Mouse (Mus musculus) embryonic facial prominence, embryonic 13.5 days (tissue): ENCODE measurements around the gene Rasa3. TPM values are rescaled to one million over a fixed set of nuclear protein-coding genes. Genes with fewer than 3 reads are reported as not detected.

Source experiments
- ATAC-seq: fragments of 200-750 bp; cut with Nextera tagmentation; 2 replicates; pipeline ENCODE4 v1.8.0; 2017; ENCODE audit warnings: low read depth; ENCODE audit not compliant: insufficient number of reproducible peaks, insufficient read depth, low FRiP score, low TSS enrichment
- H3K27ac ChIP-seq: fragments of 300-500 bp; sonication (generic); 2 replicates; pipeline ENCODE4 v1.5.1; 2015; ENCODE audit warnings: moderate library complexity, mild to moderate bottlenecking, inconsistent platforms
- H3K27me3 ChIP-seq: fragments of 300-500 bp; sonication (generic); 2 replicates; pipeline ENCODE4 v1.6.1; 2015; ENCODE audit warnings: mild to moderate bottlenecking, inconsistent platforms
- H3K36me3 ChIP-seq: fragments of 300-500 bp; sonication (generic); 2 replicates; pipeline ENCODE4 v1.6.1; 2015; ENCODE audit warnings: mild to moderate bottlenecking, inconsistent platforms
- H3K4me1 ChIP-seq: fragments of 300-500 bp; sonication (generic); 2 replicates; pipeline ENCODE4 v1.6.1; 2015; ENCODE audit warnings: inconsistent platforms
- H3K4me2 ChIP-seq: fragments of 300-500 bp; sonication (generic); 2 replicates; pipeline ENCODE4 v1.6.1; 2015; ENCODE audit warnings: moderate library complexity, mild to moderate bottlenecking, inconsistent platforms
- H3K4me3 ChIP-seq: fragments of 300-500 bp; sonication (generic); 2 replicates; pipeline ENCODE4 v1.5.1; 2015; ENCODE audit warnings: mild to moderate bottlenecking, inconsistent platforms
- H3K9ac ChIP-seq: fragments of 300-500 bp; sonication (generic); 2 replicates; pipeline ENCODE4 v1.6.1; 2015; ENCODE audit warnings: mild to moderate bottlenecking, inconsistent platforms
- H3K9me3 ChIP-seq: fragments of 300-500 bp; sonication (generic); 2 replicates; pipeline ENCODE4 v1.6.1; 2016; ENCODE audit warnings: inconsistent platforms
- WGBS: fragments of 180-500 bp; shearing (Covaris S2); methylation state at CpG from one replicate; pipeline ENCODE4 v1.1.7; 2015; ENCODE audit warnings: mixed read lengths; 5-methylcytosine and 5-hydroxymethylcytosine counted together
- polyA plus RNA-seq: library from polyadenylated mRNA; unstranded; fragments of >200 nt; fragmentation: Nextera tagmentation; extraction: Ambion mirVana; gene quantifications from 2 replicates; pipeline ENCODE4 v1.2.1, GENCODE M21; 2015

Rasa3 gene
- polyA plus RNA-seq, 1 experiment from 2014 or later = 25.5 TPM

DNA sequence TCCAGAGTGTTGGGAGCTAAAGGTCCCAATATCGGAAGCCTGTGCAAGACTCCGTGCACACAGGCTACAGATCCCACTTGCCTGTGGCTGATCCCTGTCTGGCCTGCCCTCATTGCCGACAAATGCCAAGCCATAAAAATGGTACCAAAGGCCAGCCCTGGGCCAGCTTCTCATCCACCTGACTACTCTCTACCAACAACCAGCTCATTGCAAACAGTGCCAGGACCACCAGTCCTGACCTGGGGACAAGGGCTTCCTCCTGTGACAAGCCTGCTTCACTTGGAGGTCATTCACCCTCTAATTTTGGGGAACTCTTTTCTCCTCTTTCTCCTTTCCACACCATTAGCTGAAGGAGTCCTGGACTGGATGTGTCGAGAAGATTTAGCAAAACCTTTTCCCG lies 29.8 kb downstream of the Rasa3 start:
- Histone ChIP-seq H3K27me3 (no peaks in the 10 kb centered on the region), H3K36me3 (no peaks in the 10 kb centered on the region), H3K27ac (no peak overlapping the region), H3K4me1 (peaks cover 37% of the 10 kb centered on the region), H3K4me3 (no peak overlapping the region), H3K9ac (no peak overlapping the region), H3K9me3 (no peaks in the 10 kb centered on the region), H3K4me2 (no peak overlapping the region)
- ATAC-seq = no peak
- WGBS = 84% methylated on average over 5 of the region's 5 CpGs

GRCm38 (mm10) chr8:13644932-13645676 lies 32.3 kb downstream of the Rasa3 start:
- Histone ChIP-seq H3K27me3 (no peaks in the 10 kb centered on the region), H3K4me3 (no peak overlapping the region), H3K4me2 (no peak overlapping the region), H3K27ac (no peak overlapping the region), H3K4me1 (peaks cover 53% of the 10 kb centered on the region), H3K9me3 (no peaks in the 10 kb centered on the region), H3K36me3 (no peaks in the 10 kb centered on the region), H3K9ac (peak overlapping the region; percentile 41; the same call in 1 of the 2 replicates)
- WGBS = 58% methylated on average over 6 of the region's 6 CpGs
- no peak for ATAC-seq

- H3K36me3 ChIP-seq = no peaks in the 10 kb centered on the region
- H3K9ac ChIP-seq = peak overlapping the region; percentile 41
- H3K9me3 ChIP-seq = no peaks in the 10 kb centered on the region
- no peak overlapping the region for H3K4me3 ChIP-seq
- H3K27me3 ChIP-seq = no peaks in the 10 kb centered on the region
- no peak overlapping the region for H3K4me2 ChIP-seq
- H3K4me1 ChIP-seq = peaks cover 55% of the 10 kb centered on the region
- 5% methylated on average over 6 of the region's 6 CpGs for WGBS
- H3K27ac ChIP-seq = peak overlapping the region; percentile 57; the same call in 1 of the 2 replicates
- no peak for ATAC-seq
Observed at GRCm38 (mm10) chr8:13644155-13644554, 33.2 kb downstream of the Rasa3 start.

DNA sequence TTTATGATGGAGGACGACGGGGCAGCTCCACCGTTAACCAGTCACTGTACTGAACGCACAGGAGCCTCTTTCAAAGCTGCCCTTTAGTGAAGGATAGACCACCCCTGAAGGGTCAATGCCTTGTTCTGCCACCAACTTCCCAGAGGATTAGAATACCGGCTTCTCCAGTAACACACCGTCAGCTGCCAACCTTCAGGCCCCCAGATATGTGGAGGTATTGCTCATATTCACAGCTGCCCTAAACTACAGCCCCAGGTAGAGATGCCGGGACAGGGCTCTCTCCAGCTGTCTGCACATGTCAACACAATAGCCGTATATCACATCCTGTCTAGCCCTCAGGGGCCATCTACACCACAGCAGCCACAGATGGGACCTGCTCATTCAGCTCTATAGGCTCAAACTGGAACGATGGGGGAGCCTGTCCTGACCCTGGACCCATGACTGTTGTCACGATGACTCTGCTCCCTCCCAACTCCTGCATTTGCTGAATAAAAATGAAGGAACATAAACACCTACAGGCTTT lies 34.7 kb downstream of the Rasa3 start:
- Histone ChIP-seq H3K9me3 (no peaks in the 10 kb centered on the region), H3K27me3 (no peaks in the 10 kb centered on the region), H3K4me2 (no peak overlapping the region), H3K27ac (no peak overlapping the region), H3K4me1 (peaks cover 44% of the 10 kb centered on the region), H3K4me3 (no peak overlapping the region), H3K36me3 (no peaks in the 10 kb centered on the region), H3K9ac (no peak overlapping the region)
- WGBS = 72% methylated on average over 10 of the region's 10 CpGs
- ATAC-seq = no peak

GRCm38 (mm10) chr8:13641206-13641605 lies 36.2 kb downstream of the Rasa3 start:
- H3K27ac ChIP-seq = peak overlapping the region; percentile 23; the same call in 1 of the 2 replicates
- WGBS = 63% methylated on average over 9 of the region's 9 CpGs
- no peak overlapping the region for H3K4me2 ChIP-seq
- no peaks in the 10 kb centered on the region for H3K27me3 ChIP-seq
- no peak for ATAC-seq
- H3K9ac ChIP-seq = no peak overlapping the region
- H3K4me1 ChIP-seq = peaks cover 44% of the 10 kb centered on the region
- no peak overlapping the region for H3K4me3 ChIP-seq
- no peaks in the 10 kb centered on the region for H3K36me3 ChIP-seq
- no peaks in the 10 kb centered on the region for H3K9me3 ChIP-seq

DNA sequence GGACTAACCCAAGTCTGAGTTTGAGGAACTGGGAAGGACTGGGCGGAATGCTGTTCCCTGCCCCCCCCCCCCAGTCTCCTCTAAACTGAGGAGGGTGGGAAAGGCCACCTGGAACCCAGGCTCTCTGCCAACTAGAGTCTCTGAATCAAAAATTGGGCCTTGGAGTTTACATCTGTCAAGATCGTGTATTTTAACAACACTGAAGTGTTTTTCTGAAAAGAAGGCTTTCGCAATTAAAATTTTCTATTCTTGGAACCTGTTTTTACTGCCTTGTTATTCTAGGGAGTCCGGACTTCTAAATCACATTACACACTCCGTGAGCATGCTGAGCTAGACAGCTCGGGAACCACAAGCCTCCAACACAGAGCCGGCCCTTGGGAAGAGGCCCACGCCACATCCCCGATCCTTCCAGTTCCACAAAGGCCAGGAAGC lies 36.9 kb downstream of the Rasa3 start:
- Histone ChIP-seq H3K27me3 (no peaks in the 10 kb centered on the region), H3K9me3 (no peaks in the 10 kb centered on the region), H3K4me1 (peaks cover 44% of the 10 kb centered on the region), H3K9ac (no peak overlapping the region), H3K4me2 (0 out of 2 replicates have a peak overlapping the region, but pooled peaks have one; percentile 9), H3K4me3 (no peak overlapping the region), H3K27ac (peak overlapping the region; percentile 77), H3K36me3 (no peaks in the 10 kb centered on the region)
- 51% methylated on average over 9 of the region's 9 CpGs for WGBS
- 0 out of 2 replicates have a peak, but pooled peaks have one; percentile 34 for ATAC-seq

GRCm38 (mm10) chr8:13633107-13633506 lies 44.3 kb downstream of the Rasa3 start:
- WGBS = 89% methylated on average over 6 of the region's 6 CpGs
- Histone ChIP-seq H3K4me2 (no peak overlapping the region), H3K4me3 (no peak overlapping the region), H3K36me3 (no peaks in the 10 kb centered on the region), H3K27ac (no peak overlapping the region), H3K4me1 (peaks cover 16% of the 10 kb centered on the region), H3K9me3 (peaks cover 8% of the 10 kb centered on the region; the same call in 1 of the 2 replicates), H3K9ac (no peak overlapping the region), H3K27me3 (no peaks in the 10 kb centered on the region)
- ATAC-seq = no peak

DNA sequence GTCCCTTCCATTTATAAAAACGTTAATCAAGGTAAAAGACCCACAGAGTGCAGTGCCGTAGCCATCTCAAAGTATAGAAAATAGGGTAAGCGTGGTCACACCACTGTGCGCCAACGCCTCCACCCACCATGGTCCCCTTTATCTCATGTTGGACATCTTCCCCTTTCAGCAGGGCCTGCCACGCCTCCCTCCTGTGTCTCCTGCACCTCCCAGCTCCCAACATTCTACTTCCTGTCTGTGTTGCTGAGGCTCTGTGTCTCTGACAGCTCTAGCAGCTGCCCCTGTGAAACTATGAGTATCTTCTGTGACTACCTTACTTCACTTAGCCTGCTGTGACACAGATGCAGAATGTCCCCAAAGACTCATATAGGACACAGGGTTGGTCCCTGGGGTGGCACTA lies 45.1 kb downstream of the Rasa3 start:
- Histone ChIP-seq H3K4me3 (no peak overlapping the region), H3K9ac (no peak overlapping the region), H3K9me3 (peaks cover 8% of the 10 kb centered on the region; the same call in 1 of the 2 replicates), H3K36me3 (peaks cover under 1% of the 10 kb centered on the region), H3K4me2 (no peak overlapping the region), H3K27me3 (no peaks in the 10 kb centered on the region), H3K4me1 (peaks cover 16% of the 10 kb centered on the region), H3K27ac (no peak overlapping the region)
- no peak for ATAC-seq
- 83% methylated on average over 6 of the region's 6 CpGs for WGBS

- H3K27ac ChIP-seq = no peak overlapping the region; the same call in 1 of the 2 replicates
- H3K4me1 ChIP-seq = peaks cover 17% of the 10 kb centered on the region
- no peak overlapping the region for H3K4me2 ChIP-seq
- H3K9me3 ChIP-seq = peaks cover 8% of the 10 kb centered on the region; the same call in 1 of the 2 replicates
- no peak overlapping the region for H3K4me3 ChIP-seq
- ATAC-seq = no peak
- peaks cover 8% of the 10 kb centered on the region for H3K36me3 ChIP-seq
- WGBS = 73% methylated on average over 4 of the region's 4 CpGs
- no peak overlapping the region for H3K9ac ChIP-seq
- H3K27me3 ChIP-seq = no peaks in the 10 kb centered on the region
Observed at GRCm38 (mm10) chr8:13630754-13631153, 46.6 kb downstream of the Rasa3 start.

DNA sequence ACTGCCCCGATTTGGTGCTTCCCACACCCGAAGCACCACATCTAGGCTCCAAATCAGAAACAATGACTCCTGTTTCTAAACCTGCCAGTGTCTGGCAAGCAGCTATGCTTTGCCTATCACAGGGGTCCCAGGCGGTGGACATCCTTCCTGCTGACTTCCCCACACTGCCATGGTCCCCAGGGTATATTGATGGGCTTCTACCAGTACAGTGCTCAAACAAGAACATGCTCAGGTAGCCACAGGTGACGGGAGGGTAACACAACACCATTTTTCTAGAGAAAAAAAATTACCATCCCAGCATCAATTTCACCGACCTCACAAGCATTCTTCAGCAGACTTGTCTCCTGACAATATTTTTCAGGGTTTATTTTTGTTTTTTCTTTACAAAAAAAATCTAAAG lies 47.2 kb downstream of the Rasa3 start:
- Histone ChIP-seq H3K4me2 (no peak overlapping the region), H3K9ac (no peak overlapping the region), H3K4me3 (no peak overlapping the region), H3K4me1 (peaks cover 23% of the 10 kb centered on the region), H3K27me3 (no peaks in the 10 kb centered on the region), H3K27ac (no peak overlapping the region), H3K9me3 (peaks cover 8% of the 10 kb centered on the region; the same call in 1 of the 2 replicates), H3K36me3 (peaks cover 8% of the 10 kb centered on the region)
- 56% methylated on average over 5 of the region's 5 CpGs for WGBS
- ATAC-seq = no peak

DNA sequence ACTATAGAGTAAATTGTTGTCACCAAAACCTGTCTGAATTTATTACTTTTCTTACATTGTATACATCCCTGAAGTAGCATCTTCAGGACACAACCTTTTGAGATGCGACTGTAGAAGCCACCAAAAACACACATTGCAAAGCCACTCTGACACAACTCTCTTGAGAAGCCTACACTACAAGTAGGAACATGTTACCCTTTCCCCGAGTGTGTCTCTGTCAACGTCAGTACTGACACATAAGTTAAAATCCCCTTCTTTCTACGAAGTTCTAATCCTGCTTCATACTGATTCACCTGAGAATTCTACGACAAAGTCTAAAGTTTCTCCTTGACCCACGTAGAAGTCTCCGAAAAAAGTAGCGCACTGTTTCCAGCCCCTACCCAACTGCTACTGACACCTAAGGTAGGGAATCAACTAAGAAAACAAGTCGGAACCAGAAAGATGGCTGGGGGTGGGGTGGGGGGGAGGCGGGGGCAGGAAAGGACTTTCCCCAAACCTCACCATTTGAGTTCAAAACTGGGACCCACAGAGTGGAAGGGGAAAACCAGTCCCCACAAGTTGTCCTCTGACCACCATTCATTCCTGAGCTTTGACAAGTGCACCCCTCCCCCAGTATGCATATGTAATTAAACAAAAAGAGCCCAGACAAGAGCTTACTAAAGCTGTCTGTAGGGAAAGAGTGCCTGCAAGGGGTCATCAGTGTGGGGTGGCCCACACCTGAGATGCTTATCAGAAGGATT lies 47.9 kb downstream of the Rasa3 start:
- Histone ChIP-seq H3K9me3 (peaks cover 8% of the 10 kb centered on the region; the same call in 1 of the 2 replicates), H3K4me1 (peaks cover 29% of the 10 kb centered on the region), H3K4me2 (no peak overlapping the region), H3K27me3 (no peaks in the 10 kb centered on the region), H3K27ac (no peak overlapping the region), H3K36me3 (peaks cover 8% of the 10 kb centered on the region), H3K9ac (no peak overlapping the region), H3K4me3 (no peak overlapping the region)
- ATAC-seq = no peak
- WGBS = 77% methylated on average over 10 of the region's 10 CpGs
